Mouse (Mus musculus): Measurements from ENCODE around the gene Odf3. TPM values are rescaled to one million over a fixed set of nuclear protein-coding genes. Genes with fewer than 3 reads are reported as not detected.
A peak's percentile ranks its signal among the peaks of the same experiment; 100 is the strongest.
"Not testable (repeated sequence)": the region's sequence is repeated elsewhere in the genome, so short reads cannot be mapped to it uniquely, and the experiment has no call there.

Gene Odf3
- total RNA-seq, 2 experiments from 2014 or later, result not detected

DNA sequence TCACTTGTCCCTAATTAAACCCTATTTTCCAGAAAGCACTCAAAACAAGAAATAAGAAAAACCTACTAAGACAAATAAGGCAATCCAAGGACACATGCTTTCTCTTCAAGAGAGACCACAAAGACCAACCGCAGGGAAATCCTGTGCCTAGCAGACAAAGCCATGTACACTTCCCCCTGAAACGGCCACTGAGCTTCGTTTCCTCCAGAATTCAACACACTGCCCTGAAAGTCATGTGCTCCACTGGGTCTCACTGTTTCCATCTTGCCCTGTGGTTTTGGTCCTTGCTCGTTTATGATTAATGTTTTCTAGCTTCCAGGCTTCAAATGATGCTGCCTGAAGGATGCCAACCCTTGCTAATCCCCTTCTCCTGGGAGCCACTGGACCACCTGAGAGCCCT lies 26.6 kb downstream of the Odf3 start:
- intact Hi-C loops (cut with DNase I), result no loop called here
- DNase-seq (ENCODE audit: low spot score in 2 of 2), result no peak

DNA sequence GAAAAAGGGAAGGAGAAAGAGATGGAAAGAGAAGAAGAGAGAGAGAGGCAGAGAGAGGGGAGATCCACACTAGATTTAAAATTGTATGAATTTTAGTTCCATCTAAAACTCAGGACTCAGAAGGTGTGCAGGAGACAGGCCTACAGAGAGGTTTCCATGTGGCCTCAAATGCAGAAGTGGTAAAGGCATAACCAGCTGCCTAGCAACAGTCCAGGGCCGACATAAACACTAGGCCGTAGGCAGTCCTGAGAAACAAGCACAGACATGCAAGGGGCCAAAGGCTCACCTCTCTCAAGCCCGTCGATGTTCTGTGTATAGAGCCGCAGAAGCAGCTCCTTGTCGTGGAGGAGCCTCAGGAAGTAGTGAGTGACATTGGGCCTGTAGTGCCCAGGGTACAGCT lies 29.8 kb downstream of the Odf3 start:
- DNase-seq (ENCODE audit: low spot score in 2 of 2), result no peak
- intact Hi-C loops (cut with DNase I), result no loop called here

DNA sequence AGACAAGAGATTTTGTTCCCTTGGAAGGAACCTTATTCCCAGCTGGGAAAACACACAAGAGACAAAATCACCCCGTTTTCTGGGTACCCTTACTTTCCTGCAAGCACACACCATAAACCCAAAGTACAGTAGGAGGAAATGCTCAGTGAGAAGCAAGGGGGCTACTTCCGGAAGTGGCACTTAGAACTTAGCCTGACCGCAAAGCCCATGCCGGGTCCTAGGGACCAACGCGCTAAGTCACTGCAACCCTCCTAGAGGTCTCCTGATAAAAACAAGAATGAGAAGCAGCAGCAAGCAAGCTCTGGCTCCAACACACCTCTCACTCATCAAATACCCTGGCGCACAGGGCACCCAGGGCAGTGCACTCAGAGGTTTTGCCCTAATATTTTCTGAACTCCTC lies 31.8 kb downstream of the Odf3 start:
- no peak for DNase-seq (ENCODE audit: low spot score in 2 of 2)
- intact Hi-C loops (cut with DNase I), result no loop called here

DNA sequence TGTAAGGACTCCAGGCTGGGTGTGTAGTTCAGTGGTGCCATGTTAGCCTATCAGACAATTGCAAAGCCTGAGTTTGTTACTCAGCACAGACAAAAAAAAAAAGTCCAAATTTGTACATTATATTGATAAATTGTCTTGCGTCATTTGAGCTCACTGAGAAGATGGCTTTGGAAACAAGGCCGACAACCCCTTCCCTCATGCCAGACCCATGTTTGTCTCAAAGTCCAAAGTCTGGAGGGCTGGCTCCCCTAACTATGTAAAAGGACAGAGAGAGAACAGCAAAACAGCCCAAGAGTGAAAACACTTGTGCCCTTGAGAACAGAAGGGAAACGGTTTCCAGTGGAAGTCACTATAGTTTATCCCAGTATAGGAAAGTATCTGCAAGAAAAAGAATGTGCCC lies 32.8 kb downstream of the Odf3 start:
- no peak for DNase-seq (ENCODE audit: low spot score in 2 of 2)
- intact Hi-C loops (cut with DNase I), result no loop called here

DNA sequence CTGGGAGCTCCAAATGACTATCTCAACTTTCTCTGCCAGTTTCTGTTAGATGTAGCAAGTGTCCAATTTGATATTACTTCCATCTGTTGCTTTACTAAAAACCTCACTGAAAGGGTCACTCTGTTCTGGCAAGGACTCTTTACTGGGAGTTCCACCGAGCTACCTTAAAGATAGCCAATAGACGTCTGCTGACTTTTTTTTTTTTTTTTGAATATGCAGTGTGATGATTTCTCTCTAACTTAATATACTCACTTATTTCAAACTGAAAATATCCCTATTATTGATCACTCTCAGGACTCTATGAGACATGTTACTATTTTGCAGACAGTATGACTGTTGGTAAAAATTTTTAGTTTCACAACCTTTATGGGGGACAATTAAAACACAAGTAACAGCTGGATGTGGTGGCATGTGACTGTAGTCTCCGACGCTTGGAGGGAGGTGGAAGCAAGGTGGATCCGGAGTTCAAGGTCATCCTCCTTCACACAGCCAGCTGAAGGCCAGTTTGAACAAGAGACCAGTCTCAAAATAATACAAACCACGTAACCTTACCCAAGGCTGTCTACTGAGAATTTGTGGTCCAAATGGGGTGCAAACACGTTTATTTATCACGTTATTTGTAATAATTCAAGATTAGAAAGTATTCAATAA lies 33.4 kb downstream of the Odf3 start:
- intact Hi-C loops (cut with DNase I), result loop anchor here (1.0 kb wide), 1 partner anchor 25 kb away; the partner anchor contains the start of genes Gm45785 and Ric8a
- no peak for DNase-seq (ENCODE audit: low spot score in 2 of 2)

DNA sequence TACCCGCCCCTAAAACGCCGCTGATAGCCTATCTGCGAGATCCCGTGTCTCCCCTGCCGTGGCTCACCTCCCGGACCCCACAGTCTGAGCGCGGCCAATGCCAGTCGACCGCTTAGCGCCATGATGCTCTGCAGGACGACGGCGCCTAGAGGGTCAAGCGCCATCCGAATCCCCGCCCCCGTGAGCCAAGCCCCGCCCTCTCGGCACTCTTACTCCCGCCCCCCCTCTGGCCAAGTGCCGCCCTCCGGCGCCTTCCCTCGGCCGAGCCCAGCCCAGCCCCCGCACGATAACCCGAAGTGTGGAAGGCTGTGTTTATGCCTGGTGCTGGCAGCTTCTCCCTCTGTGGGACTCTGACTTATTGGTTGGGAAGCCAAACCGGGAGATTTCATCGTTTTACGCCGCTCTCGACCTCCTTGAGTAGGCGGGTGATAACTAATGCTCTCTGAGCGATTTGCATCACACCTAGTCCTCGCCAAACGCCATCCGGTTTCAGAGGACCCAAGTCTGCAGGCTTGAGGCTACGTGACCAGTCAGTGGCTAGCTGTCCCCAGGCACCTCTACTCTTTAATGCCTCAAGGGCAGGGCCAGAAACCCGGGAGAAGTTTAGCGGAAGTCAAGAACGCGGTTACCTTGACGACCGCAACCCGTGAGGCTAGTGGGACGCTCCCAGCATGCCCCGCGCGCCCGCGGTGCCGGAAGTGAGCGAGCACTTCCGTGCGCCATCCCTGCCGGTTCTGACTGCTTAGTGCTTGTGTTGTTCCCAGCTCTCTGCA lies 34.3 kb downstream of the Odf3 start, which contains the start of the genes Psmd13 and Sirt3:
Gene Psmd13 (plus strand): TSS at position 273 of the 773 bp plus-strand sequence.
Gene Sirt3 (minus strand): TSS at position 614 of the 773 bp plus-strand sequence.
- intact Hi-C loops (cut with DNase I), result loop anchor here (1.0 kb wide), 1 partner anchor 26 kb away; the partner anchor contains the start of genes Gm45785 and Ric8a
- peak; percentile 97 for DNase-seq (ENCODE audit: low spot score in 2 of 2)

DNA sequence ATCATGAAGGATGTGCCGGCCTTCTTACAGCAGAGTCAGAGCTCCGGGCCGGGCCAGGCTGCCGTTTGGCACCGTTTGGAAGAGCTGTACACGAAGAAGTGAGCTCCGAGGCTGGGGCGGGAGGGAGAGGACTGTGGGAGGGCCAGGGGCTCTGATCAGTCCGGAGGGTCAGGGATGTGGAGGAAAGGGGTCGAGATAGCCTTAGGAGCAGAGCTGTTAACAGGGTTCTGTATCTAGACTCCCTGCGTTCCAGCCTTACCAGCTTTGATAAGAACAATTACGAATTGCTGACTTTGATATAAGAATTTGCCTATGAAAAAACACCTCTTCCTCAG lies 34.8 kb downstream of the Odf3 start:
- intact Hi-C loops (cut with DNase I), result no loop called here

DNA sequence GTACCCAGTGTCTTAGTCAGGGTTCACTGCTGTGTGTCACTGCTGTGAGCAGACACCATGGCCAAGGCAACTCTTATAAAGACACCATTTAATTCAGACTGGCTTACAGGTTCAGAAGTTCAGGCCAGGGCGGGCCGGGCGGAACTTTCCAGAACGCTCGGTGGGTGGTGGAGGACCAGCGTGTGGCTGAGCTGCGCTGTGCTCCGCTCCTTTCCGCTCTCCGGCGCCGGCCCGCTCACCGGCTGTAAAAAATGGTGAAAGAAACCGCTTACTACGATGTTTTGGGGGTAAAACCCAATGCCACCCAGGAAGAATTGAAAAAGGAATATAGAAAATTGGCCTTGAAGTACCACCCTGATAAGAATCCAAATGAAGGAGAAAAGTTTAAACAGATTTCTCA lies 43.0 kb downstream of the Odf3 start:
- DNase-seq (ENCODE audit: low spot score in 2 of 2); intact Hi-C loops (cut with DNase I): not testable (repeated sequence)

More for the DNA sequence above, 34.8 kb downstream of the Odf3 start:
- DNase-seq (ENCODE audit: low spot score in 2 of 2), result no peak

DNA sequence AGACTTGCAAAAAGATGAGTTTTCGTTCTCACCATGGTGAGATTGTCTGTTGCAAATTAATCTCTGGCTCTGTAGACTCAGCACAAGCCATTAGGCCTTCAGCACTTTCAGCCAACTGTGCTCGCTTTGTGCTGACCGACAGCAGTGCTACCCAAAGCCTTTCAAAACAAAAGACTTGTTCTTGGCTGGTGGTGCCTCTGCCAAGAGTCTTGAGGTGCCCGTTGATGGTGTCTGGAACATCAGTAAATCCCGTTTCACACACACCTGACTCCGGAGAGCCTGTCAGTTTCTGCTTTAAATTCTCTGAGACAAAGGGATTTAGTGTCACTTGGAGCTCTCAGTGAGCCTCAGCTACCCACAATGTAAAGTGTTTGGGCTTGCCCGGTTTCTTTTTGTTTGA lies 46.4 kb downstream of the Odf3 start:
- intact Hi-C loops (cut with DNase I), result no loop called here
- DNase-seq (ENCODE audit: low spot score in 2 of 2), result no peak

DNA sequence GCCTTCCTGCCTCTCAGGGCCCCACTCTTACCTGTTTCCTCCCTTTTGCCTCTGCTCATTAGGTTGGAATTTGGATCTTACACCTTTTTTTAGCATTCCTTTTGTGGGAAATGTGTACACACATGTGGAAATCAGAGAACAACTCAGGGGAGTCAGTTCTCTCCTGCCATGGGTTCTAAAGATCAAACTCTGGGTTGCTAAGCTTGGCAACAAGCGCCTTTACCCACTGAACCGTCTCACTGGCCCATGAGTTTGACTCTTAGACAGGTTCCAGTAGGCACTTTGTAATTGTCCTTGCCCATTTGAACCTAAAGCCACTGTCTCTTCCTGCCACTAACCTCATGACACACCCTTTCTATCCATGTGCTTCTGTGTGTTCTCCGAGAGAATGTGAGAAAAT lies 47.0 kb downstream of the Odf3 start:
- DNase-seq (ENCODE audit: low spot score in 2 of 2), result no peak
- intact Hi-C loops (cut with DNase I), result no loop called here

DNA sequence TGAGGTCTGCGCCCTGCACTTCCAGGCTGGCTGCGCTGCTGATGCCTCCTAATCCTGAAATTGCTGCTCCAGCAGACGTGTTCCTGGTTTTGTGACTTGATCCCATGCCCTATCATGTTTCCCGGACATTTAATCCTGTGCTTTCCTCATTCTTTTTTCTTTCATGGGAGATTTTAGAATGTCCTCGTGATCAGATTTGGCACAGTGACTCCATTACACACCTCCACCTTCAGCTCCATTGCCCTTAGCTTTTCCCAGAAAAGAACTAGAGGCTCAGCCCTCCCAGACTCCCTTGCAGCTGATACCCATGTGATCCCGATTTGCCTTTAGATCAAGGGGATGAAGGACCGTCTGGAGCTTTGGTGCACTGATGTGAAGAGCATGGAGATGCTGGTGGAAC lies 50.3 kb downstream of the Odf3 start:
- intact Hi-C loops (cut with DNase I), result no loop called here
- DNase-seq (ENCODE audit: low spot score in 2 of 2), result no peak

DNA sequence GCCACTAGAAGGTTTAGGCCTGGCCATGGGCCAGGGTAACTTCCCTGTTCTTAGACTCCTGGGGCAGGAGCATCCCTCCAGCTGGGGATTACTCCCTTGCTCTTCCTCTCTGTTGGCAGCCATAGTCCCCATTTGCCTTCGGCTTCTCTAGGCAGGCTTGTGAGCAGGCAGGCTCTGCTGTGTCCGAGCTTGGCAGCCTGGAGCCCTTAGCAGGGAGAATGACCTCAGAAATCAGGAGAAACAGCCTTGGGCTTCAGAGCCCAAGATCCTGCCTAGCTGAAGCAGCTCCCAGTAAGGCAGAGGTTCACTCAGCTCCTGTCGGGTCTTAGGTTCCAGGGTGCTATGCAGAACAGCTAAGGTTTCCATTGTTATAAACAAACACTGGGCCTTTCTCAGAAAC lies 51.5 kb downstream of the Odf3 start:
- intact Hi-C loops (cut with DNase I), result no loop called here
- no peak for DNase-seq (ENCODE audit: low spot score in 2 of 2)

DNA sequence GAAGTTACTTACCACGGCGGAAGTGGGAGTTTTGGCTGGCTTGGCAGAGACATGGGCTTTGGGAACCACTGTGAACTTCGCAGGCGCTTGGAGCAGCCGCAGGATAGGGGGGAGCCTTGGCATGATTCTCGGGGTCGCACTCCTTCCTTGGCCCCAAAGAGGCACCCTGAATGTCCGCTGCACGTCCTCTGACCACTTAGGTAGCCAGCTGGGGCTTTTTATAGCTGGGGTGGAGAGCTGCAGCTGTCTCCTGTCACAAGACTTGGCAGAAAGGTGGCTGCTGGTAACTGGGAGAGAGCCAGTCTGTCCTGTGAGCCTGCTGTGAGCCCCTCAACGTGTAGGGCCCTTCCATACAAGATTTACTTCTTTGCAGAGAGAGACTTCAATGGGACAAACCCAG lies 52.6 kb downstream of the Odf3 start, which contains the start of gene Cox8b:
Gene Cox8b (minus strand): TSS at position 227 of the 400 bp plus-strand sequence.
- intact Hi-C loops (cut with DNase I), result no loop called here
- no peak for DNase-seq (ENCODE audit: low spot score in 2 of 2)

Other genes starting within 250 kb of the Odf3 start
- under 1 TPM in 1 of 2 experiments, not detected in 1; 0.09 TPM for gene Olfr46, start 246.5 kb upstream of the Odf3 start, total RNA-seq (2021)
- gene Olfr61, start 218.8 kb upstream of the Odf3 start, total RNA-seq (2021), result not detected
- not detected for gene Olfr53, start 201.4 kb upstream of the Odf3 start, total RNA-seq (2021)
- gene Olfr539, start 187.9 kb upstream of the Odf3 start, total RNA-seq (2021), result under 1 TPM; 0.05 to 0.07 TPM
- not detected for gene Olfr45, start 165.9 kb upstream of the Odf3 start, total RNA-seq (2021)
- not detected for gene Olfr541, start 150.5 kb upstream of the Odf3 start, total RNA-seq (2021)
- not detected for gene Cyp2e1, start 84.1 kb upstream of the Odf3 start, total RNA-seq (2021)
- gene Syce1, start 60.0 kb upstream of the Odf3 start, total RNA-seq (2021), result not detected
- 10 to 100 TPM; 23.6 to 24.7 TPM for gene Zfp941, start 25.6 kb upstream of the Odf3 start, total RNA-seq (2021)
- gene Urah, start 12.8 kb upstream of the Odf3 start, total RNA-seq (2021), result 1 to 10 TPM; 2.7 to 4.1 TPM
- not detected for gene Scgb1c1, start 2.3 kb upstream of the Odf3 start, total RNA-seq (2021)
- 1 to 10 TPM; 1.2 to 1.8 TPM for gene Gm45785, start 8.5 kb downstream of the Odf3 start, total RNA-seq (2021)
- 10 to 100 TPM; 66.0 to 70.0 TPM for gene Ric8a, start 9.2 kb downstream of the Odf3 start, total RNA-seq (2021)
- 10 to 100 TPM; 25.9 to 28.1 TPM for gene Bet1l, start 9.8 kb downstream of the Odf3 start, total RNA-seq (2021)
- gene Psmd13, start 34.2 kb downstream of the Odf3 start, total RNA-seq (2021), result 100 to 1,000 TPM; 116 TPM
- 10 to 100 TPM; 77.1 to 78.2 TPM for gene Sirt3, start 34.5 kb downstream of the Odf3 start, total RNA-seq (2021)
- 1 to 10 TPM in 1 of 2 experiments, not detected in 1; 1.2 TPM for gene Cox8b, start 52.6 kb downstream of the Odf3 start, total RNA-seq (2021)
- gene Nlrp6, start 73.1 kb downstream of the Odf3 start, total RNA-seq (2021), result under 1 TPM; 0.41 to 0.73 TPM
- gene Pgghg, start 93.6 kb downstream of the Odf3 start, total RNA-seq (2021), result 1 to 10 TPM; 4.7 to 6.3 TPM
- not detected for gene Ifitm5, start 102.5 kb downstream of the Odf3 start, total RNA-seq (2021)
- not detected for gene Gm45717, start 108.1 kb downstream of the Odf3 start, total RNA-seq (2021)
- 10 to 100 TPM; 11.7 to 15.7 TPM for gene Ifitm2, start 108.2 kb downstream of the Odf3 start, total RNA-seq (2021)
- gene Ifitm1, start 119.4 kb downstream of the Odf3 start, total RNA-seq (2021), result 1 to 10 TPM; 1.7 to 2.9 TPM
- gene Ifitm3, start 163.0 kb downstream of the Odf3 start, total RNA-seq (2021), result 10 to 100 TPM in 1 of 2 experiments, 1 to 10 TPM in 1; 9.9 to 13.5 TPM
- gene Ifitm6, start 170.1 kb downstream of the Odf3 start, total RNA-seq (2021), result not detected
- gene Gm17387, start 181.3 kb downstream of the Odf3 start, total RNA-seq (2021), result not detected
- 10 to 100 TPM; 79.6 to 84.3 TPM for gene B4galnt4, start 213.3 kb downstream of the Odf3 start, total RNA-seq (2021)
- gene Pkp3, start 230.4 kb downstream of the Odf3 start, total RNA-seq (2021), result under 1 TPM in 1 of 2 experiments, not detected in 1; 0.21 TPM

Data from left cerebral cortex, postnatal 25 days (tissue).